Mouse (Mus musculus) splenic B cell, adult 2 months (primary cell): ENCODE measurements at regions not wholly inside any gene's neighbourhood (a gene's known extent, or its start where the extent isn't known, plus 50 kb on each side); places are given as distances from the start of the nearest gene placed in this dataset.
A peak's percentile ranks its signal among the peaks of the same experiment; 100 is the strongest.
"Not testable (repeated sequence)": the region's sequence is repeated elsewhere in the genome, so short reads cannot be mapped to it uniquely, and the experiment has no call there.

ENCODE experiments used
- DNase-seq: peaks from one replicate; pipeline ENCODE4 v3.0.0-alpha.2; 2011; ENCODE audit warnings: low read depth, low spot score
- H3K27me3 ChIP-seq: 2 replicates; pipeline ENCODE4 v1.6.1; 2012; ENCODE audit warnings: mild to moderate bottlenecking, low read length, moderate library complexity, mixed read lengths; ENCODE audit not compliant: control insufficient read depth, poor library complexity, insufficient read depth, severe bottlenecking
- H3K36me3 ChIP-seq: 2 replicates; pipeline ENCODE4 v1.6.1; 2012; ENCODE audit warnings: mild to moderate bottlenecking, low read length, moderate library complexity, mixed read lengths; ENCODE audit not compliant: control insufficient read depth, poor library complexity, insufficient read depth, severe bottlenecking

DNA sequence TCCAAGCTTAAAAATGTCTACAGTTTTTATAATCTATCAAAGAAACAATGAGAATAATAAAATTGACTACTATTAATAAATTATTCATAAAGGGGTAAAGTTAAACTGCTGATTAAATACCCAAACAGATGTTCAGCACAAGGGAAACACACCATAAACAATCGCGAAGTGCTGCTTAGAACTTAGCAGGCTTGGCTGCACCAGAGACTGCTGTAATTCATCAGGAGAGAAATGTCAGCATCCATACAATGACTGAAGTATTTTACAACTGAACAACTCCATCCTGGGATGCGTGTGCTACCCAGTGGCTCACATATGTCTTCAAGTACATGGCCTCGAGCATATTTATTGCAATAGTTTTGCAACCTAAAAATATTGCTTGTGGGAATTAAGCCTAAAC is 78.4 kb upstream of the Pou1f1 start:
- no peaks in the 10 kb centered on the region for H3K36me3 ChIP-seq

DNA sequence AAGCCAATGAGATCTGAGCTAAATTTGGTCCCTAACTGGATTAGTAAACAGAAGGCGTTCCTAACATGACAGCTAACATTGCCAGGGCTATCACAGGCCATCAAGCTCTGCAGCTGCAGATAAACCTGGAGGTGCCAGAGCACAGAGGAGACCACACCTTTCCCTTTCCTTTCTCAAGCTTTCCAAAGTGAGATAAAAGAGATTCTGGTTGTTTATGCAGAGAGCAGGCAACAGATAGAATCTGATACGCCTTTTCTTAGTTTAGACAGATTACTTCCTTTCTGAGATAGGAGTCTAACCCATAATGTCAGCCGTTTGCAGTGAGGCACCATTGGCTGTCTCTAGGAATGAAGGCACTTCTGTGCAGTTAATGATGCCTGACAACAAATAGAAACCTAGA is 71.5 kb upstream of the Pou1f1 start:
- no peaks in the 10 kb centered on the region for H3K27me3 ChIP-seq
- no peaks in the 10 kb centered on the region for H3K36me3 ChIP-seq
- no peak for DNase-seq

More for the DNA sequence above, 78.4 kb upstream of the Pou1f1 start:
- no peak for DNase-seq
- no peaks in the 10 kb centered on the region for H3K27me3 ChIP-seq

DNA sequence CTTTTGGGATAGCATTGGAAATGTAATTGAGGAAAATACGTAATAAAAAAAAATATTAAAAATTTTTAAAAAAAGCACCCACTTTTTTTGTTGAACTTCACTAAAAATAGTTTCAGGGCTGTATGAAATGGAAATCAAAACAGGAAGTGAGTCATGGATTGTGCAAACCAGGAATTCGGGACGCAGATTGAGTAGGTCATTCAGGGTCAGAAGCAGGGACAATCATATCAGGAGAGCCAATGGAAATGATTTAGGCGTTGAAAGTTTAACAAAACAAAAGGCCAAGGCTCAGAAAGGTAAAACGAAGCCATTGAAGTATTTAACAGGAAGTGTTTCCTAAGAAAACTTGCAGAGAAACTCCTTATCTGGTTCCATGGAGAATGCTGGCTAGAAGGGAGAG is 69.6 kb upstream of the Pou1f1 start:
- H3K36me3 ChIP-seq = no peaks in the 10 kb centered on the region

DNA sequence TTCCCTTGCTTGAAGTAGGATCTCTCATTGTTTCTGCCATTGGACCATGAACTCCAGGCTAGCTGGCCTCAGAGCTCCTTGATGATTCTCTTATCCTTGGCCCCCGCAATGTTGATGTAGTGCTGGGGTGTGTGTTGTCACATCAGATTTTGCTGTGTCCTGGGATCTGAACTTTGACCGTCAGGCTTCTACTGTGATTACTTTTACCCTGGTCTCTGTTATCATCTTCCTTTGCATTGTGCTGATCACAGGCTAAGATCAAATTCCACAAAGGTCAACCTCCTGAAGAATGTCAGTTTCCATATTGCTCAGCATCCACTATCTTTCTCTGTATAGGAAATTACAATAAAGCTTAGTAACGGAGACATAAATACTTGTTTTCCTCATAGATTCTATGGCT is 68.4 kb upstream of the Pou1f1 start:
- no peak for DNase-seq
- Histone ChIP-seq H3K27me3 (no peaks in the 10 kb centered on the region), H3K36me3 (no peaks in the 10 kb centered on the region)

More for the DNA sequence above, 69.6 kb upstream of the Pou1f1 start:
- DNase-seq = no peak
- H3K27me3 ChIP-seq = no peaks in the 10 kb centered on the region

DNA sequence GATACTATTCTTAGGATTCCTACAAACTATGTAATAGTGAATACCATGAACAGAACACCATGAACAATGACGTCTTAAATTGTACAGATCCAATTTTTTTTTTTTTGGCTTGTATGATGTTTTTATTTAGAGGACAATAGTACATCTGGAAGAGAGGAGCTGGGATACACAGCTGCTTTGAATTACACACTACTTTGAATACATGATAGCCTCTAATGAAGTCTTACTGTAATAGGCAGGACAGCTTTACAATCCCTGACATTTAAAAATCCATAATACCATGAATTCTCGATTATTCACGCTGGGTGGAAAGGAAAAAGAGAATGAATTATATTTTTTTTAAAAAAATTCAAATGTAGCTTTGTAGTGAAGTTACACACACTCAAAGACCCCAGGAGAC is 63.4 kb upstream of the Pou1f1 start:
- not testable (repeated sequence) for H3K27me3 ChIP-seq, DNase-seq

DNA sequence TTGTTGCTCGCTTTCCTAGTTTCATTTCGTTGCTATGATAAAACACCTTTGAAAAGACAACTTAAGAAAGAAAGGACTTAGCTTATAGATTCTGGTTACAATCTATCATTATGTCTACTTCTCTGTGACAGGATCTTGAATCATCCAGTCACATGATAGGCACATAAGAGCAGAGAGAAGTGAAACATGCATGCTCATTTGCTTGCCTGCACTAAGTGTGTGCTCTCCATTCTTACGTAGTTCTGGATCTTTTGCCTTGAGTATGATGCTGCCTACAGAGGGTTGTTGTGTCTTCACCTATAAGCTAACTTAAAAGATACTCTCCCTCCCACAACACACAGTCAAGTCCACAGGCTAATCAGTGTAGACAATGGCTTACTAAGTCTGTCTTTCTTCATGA is 62.1 kb upstream of the Pou1f1 start:
- Histone ChIP-seq H3K36me3 (no peaks in the 10 kb centered on the region), H3K27me3 (no peaks in the 10 kb centered on the region)
- DNase-seq = peak; percentile 2

More for the DNA sequence above, 63.4 kb upstream of the Pou1f1 start:
- not testable (repeated sequence) for H3K36me3 ChIP-seq

DNA sequence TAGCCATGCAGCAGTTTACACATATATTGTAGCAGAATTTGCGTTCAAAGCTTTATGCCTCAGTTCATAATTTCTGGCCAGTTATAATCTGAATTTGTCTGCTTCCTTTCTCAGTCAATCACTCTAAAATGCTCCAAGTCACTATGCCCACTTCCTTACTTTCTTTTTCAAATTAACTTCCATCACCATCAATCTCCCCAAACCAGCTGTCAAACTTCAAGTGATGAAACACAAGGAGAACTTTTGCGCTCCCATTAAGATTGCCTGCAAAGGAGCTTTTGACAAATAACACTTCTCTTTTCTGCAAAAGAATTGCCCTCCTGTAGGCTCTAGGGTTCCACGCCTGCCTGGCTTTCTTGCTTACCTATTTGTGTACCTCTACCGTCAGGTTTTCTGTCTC is 50.6 kb upstream of the Pou1f1 start:
- no peaks in the 10 kb centered on the region; the same call in 1 of the 2 replicates for H3K27me3 ChIP-seq
- no peaks in the 10 kb centered on the region for H3K36me3 ChIP-seq
- DNase-seq = no peak
